Mouse (Mus musculus) adrenal gland, postnatal 14 days (tissue): Measurements from ENCODE around the gene Gm7694. TPM values are rescaled to one million over a fixed set of nuclear protein-coding genes. Genes with fewer than 3 reads are reported as not detected.

Experiments used
- DNase-seq: peaks from one replicate; pipeline ENCODE4 v3.0.0; 2021; ENCODE audit warnings: mixed read lengths
- long read RNA-seq, 2 experiments: library from polyadenylated mRNA; stranded (forward); transcript quantifications; one replicate each; pipeline ENCODE4 v2.0.0; 2021
- total RNA-seq: library from RNA; stranded (reverse); gene quantifications from 2 replicates; pipeline ENCODE4 v1.2.3, GENCODE M21; 2021

Gene Gm7694
- 5.3 and 6.2 TPM in 2 replicates for total RNA-seq
- long read RNA-seq, experiment 1, partial matches to known transcripts: 0 of 2 reads
- long read RNA-seq, experiment 1, other reads (novel, unspliced or antisense): 2 of 2 reads
- long read RNA-seq, experiment 2, partial matches to known transcripts: 0 of 1 reads
- long read RNA-seq, experiment 2, other reads (novel, unspliced or antisense): 1 of 1 reads

DNA sequence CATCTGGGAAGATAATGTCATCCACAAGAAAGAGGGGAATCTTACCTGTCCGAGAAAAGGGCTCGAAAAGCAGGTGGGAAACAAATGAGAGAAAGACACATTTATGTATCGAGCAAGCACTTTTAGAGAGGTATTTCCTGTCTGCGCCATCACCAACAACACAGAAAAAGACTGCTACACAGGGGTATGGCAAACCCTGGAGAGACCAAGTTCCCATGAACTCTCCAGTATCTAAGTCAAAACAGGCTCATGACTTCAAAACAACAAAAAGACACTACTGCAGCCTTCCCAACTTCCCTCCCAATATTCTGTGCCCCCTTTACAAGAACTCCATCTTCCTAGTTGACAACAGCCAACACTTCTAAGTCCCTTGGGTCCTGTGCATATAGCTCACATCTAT lies at the start of gene Gm7694:
TSS of gene Gm7694 (minus strand) at position 101 of the 400 bp plus-strand sequence.
- DNase-seq: no peak

DNA sequence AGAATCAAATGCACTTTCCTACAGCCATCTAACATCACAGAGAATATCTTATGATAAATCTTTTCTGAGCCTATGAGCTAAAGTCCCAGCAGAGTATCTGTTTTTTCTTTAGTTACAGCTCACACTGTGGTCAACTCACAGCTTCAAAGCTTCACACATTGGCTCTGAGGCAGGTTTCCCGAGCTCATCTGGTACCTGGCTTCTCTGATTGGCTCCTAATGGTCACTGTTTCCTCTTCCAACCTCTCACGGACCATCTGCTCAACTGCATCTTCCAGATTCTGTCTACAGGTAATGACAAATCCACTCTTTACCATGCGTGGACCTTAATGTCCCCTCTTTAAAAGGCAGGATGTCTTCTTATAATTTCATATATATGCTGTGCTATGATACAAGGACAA lies 47.2 kb upstream of the Gm7694 start:
- DNase-seq: no peak

DNA sequence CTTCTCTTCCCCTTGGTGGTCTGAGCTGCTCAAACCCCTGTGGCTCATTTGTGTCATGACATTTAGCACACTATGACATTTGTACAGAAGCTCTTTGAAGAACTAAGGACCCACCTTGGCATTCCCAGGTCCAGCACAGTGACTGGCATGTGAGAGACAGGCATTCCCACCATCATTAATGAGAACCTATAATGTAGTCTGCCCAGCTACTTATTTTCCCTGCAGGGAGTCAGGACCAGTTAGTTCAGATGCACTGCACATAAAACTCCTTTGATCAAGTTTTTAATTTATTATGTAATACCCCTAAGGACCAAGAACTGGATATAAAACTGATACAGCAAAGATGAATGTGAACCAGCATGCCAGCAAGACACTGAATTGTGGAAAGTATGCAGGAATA lies 44.9 kb upstream of the Gm7694 start:
- DNase-seq: no peak

DNA sequence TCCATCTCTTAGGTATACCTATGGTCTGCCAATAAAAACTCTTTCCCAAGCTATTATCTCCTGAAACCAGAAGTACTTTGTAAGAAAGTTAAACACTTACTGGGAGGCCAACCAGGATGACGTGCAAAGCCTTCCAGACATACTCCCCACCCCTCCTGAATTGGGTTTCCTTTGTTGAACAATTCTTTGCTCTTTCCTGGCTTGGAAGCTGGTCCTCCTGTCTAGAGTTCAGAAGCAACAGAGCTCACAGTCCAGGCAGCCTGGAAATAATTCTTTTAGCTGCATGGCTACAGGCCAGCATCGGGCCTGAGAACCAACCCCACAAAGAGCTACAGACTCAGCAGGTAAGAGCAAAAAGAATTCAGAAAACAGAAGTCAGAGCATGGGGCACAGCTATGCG lies 40.1 kb upstream of the Gm7694 start:
- DNase-seq: no peak

DNA sequence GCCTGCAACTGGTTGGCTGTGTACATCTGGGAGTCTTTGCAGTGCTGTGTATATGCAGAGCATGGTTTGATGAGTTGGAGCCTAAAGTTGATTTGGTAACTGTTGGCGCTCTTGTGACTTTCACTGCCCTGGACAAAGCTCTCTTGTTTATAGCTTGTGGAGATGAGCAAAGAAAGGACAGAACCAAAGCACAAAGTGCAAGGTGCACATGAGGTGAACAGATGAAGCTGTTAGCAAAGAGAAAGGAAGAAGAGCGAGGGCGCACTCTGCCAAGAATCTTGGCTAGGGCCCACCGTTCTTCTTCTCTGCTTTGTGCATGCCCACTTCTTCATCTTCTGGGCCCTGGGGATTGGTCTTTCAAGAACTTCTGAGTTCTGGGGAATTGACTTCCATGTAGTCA lies 37.8 kb upstream of the Gm7694 start:
- DNase-seq: no peak

DNA sequence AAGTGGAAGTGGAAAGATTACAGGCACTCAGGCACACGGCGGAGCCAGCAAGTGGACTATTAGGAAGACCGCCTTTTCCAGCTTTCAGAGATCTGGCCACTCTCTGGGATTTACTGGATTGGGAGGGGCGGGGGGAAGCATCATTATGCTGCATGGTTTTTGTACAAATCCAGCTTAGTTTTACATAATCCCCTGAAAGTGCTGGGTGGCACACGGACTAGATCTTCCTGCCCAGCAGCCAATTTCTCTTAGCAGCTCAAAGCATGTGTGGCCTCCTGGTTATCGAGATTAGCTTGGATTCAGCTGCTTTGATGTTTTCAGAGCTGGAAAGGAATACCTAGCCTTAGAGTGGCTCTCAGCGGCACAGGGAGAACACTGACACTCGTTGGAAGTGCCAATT lies 36.9 kb upstream of the Gm7694 start:
- no peak for DNase-seq

DNA sequence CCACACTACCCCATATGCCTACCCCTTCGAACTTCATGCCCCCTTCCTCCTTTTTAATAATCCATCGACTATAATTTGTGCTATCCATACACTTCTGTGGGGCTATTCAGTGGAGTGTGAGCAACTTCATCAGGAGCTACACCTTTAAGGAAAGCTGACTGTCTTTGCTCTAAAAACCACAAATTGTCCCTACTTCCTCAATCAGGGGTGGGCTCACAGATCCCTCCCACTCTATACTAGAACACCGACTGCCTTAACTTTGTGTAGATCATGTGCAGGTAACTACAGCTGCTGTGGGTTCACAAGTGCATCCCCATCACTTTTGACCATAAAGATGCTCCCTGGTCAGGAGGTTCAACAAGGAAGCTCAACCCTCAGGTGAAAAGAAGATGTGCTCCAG lies 33.8 kb upstream of the Gm7694 start:
- DNase-seq: no peak

DNA sequence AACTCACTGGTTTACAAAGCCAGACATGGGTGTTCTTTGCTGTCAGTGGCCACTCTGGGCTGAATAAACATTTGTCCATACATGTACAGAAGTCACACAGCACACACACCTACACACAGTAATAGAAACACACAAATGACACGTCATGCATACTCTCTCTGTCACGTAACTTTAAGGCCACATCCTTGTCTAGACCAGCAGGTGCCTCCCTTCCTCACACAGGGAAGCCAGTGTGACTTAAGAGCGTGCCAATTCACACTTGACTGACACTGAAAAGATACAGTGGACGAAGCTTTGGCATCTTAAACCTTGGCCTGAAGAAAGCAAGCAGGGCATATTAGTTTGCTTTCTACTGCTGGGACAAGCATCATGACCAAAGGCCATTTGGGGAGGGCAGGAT lies 26.6 kb upstream of the Gm7694 start:
- DNase-seq: no peak

DNA sequence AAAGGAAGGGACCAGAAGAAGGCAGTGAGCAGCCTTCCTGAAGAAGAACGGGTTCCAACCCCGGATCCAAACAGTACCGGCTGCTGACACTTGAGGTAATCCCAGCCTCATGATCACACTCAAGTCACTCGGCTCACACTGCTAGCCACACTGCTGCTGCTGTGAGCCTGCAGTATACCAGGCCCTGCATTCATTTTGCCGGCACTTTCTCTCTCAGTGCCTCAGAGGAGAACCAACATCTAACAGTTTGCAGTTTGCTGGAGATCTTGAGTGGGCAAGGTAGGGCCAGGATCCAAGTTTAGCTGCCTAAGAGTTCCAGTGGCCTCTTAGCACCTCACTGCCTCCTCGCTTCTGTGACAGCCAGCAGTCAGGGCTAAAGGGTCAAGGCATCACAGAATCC lies 25.8 kb upstream of the Gm7694 start:
- no peak for DNase-seq

DNA sequence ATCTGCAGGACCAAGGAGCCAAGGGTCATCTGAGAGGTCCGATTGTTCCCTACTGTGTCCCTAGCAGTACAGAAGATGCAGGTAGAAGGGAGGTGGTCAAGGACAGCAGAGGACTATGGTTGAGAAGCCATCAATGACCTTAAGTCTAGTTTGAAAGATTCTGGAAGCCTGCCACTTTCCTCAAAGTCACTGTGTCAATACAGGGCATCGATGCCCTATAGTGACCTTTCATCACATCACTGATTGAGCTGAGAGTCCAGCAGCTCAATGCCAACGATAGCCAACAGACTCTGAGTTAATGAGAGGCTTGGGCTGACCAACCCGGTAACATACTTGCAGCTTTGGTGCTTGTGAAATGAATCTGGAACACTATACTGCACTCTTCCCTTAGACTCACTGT lies 19.1 kb upstream of the Gm7694 start:
- no peak for DNase-seq

DNA sequence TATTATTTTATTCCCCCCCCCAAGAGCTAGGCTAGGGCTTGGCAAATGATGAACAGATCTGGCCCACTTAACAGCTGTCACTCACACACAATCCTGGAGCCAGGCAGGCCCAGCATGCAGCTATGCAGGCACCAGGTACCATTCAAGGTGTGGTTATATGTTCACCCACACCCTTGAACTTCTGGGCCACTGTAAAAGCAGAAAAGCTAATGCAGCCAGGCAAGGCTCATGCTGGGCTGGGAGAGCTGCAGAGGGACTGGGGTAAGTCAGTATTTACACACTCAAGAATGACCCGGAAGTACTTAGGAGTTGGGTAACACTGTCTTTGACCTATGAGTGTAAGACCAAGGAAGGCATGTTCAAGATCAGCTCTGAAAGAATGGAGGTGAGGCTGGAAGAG lies 18.2 kb upstream of the Gm7694 start:
- DNase-seq: no peak

DNA sequence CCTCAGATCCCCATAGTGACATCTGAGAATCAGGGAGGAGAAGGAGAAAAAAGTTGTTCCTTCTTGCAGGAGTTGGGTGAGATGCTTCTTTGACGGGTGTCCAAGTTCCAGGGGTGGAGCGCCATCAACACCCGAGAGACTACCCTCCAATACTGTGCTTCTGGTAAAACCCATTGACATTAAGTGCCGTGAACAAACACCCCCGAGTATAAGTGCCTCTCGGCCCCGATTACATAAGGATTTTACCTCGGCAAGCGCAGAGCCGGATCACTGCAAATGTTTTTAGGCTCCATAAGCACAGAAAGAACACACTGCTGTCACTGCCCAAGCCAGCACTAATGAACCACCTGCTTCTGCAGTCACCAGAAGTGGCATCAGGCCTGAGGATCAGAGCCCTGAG lies 16.9 kb upstream of the Gm7694 start:
- DNase-seq: no peak

DNA sequence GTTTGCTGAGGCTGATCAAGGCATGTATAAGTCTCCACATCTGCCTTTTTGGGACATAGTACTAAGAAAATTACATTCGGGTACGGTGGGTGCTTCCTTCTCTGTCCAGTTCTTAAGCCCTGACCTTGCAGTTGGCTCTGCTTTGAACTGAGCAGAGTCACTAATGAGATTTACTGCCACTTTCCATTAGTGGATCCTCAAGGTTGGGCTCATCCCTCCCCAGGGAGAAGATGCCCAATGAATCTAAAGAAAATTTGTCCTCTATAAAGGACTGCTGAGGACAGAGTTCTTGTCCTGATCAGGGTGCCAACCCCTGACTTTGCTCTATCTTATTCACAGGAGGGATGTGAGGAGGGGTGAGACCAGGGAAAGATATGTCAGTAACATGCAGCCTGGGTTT lies 15.9 kb upstream of the Gm7694 start:
- peak; percentile 14 for DNase-seq

DNA sequence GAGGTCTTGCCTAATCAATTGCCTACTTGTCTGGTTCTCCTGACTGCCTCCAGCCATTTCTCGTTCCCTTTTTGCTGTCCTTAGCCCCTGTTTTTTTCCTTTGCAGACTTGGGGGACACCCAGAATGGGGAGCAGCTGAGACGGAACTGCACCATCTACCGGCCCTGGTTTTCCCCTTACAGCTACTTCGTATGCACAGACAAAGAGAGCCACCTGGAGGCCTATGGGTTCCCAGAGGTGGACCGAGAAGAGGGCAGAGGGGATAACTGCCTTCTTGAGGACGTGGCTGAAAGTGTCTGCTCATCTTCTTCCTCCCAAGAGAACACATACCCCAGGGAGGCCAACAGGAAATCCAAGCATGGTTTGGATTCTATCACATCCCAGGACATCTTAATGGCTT lies 5.3 kb upstream of the Gm7694 start:
- DNase-seq: no peak

DNA sequence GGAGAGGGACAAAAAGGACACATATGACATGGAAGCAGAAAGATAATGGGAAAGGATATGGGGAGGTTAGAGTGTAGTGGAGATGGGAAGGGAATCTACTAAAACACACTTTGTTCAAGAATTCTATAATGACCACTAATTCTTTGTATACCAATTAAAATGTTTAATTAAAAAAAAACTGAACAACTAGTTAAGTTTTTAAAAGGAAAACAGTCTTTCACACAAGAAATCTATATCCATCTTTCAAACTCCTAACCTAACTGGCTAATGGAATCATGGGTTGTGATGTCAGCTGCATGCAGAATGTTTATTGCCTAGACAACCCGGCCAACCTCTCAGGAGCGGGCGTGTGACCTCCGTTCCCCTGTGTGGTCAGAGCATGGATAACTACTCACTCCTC lies 2.4 kb upstream of the Gm7694 start, which contains the start of gene Spata46:
TSS of gene Spata46 (plus strand) at position 301 of the 400 bp plus-strand sequence.
- DNase-seq: no peak

DNA sequence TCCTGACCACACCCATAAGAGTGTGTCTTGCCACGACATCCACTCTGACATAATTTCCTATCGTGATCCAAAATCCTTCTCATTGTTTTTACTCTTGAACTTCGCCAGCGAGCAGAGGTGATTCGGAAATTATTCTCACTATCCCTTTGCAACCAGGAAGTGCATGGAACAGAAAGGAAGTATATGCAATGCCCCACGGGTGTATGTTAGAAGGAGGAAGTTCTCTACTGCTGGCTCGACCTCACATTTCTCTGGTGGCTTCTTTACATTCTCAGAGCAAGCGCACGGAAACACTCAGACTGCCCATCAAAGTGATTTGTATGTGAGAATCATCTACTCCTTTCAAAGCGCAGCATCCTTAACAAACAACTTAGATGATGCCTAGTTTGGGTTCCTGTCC lies 1.1 kb downstream of the Gm7694 start:
- DNase-seq: no peak

DNA sequence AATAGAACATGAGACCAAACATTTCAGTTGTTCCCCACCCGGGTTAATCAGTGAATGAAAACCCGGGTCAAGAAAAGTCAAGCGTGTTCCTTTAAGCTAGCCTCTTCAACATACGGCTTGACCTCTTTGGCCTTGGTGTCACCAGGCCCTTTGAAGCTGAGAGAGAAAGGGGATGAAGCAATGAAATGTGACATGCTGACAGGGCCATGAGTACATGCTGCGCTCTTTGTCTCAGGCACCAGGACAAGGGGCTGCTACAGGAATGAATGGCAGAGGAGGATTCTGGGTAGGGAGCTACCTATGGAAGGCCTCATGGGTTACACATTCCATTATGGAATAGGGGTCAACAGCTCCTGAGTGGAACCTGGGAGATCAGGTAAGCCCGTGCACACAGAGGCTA lies 3.0 kb downstream of the Gm7694 start:
- peak; percentile 26 for DNase-seq

DNA sequence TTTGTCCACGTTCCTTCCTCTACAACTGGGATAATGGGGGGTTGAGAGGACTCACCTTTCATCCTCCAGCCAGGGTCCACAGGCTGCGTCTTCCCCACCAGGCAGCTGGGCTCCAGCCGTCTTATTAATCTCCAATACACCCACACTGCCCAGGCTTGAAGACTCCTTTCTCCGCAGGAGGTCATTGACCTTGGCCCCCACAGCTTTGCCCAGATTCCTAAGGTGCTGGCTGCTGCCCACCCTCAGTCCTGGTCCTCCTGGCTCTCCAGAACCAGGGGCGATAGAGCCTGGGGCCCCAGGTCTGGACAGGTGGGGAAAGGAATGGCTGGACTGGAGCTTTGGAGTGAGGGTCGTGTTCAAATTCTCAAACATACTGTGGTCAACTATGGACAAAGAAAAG lies 3.7 kb downstream of the Gm7694 start:
- DNase-seq: no peak

DNA sequence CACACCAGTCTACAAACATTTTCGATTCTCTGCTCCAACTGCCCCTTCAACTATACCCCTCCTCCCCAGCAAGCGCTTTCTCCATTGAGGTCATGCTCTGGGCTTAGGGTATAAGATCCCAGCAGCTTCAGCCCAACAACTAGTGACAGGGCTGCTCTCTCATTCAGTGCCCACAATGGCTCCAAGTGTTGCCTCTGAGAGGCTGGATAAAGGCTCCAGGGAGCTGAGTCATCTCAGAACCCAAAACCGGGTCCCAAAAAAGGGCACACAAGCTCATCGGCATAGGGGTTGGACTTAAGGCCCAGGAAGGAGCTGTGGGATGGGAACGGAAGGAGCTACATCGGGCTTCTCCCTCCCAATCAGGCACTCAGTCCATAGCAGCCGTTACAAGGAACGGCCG lies 4.4 kb downstream of the Gm7694 start:
- no peak for DNase-seq

DNA sequence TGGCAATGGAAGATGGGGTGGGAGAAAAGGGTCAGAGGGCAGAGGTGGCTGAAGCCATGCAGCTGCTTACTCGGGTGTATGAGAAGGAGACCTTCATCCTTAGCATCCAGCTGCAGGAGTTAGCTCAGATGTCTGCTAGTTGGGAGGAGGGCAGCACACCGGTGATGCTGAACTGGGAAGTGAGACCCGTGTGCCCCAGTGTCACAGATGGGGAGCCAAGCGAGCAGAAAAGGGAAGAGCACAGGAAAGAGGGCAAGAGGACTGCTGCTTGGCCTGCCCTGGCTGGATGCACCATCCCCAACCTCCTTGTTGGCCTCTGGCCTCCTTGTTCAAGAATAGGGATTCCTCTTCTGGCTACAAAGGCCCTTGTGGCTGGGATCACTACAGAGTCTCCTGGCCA lies 6.6 kb downstream of the Gm7694 start:
- no peak for DNase-seq

DNA sequence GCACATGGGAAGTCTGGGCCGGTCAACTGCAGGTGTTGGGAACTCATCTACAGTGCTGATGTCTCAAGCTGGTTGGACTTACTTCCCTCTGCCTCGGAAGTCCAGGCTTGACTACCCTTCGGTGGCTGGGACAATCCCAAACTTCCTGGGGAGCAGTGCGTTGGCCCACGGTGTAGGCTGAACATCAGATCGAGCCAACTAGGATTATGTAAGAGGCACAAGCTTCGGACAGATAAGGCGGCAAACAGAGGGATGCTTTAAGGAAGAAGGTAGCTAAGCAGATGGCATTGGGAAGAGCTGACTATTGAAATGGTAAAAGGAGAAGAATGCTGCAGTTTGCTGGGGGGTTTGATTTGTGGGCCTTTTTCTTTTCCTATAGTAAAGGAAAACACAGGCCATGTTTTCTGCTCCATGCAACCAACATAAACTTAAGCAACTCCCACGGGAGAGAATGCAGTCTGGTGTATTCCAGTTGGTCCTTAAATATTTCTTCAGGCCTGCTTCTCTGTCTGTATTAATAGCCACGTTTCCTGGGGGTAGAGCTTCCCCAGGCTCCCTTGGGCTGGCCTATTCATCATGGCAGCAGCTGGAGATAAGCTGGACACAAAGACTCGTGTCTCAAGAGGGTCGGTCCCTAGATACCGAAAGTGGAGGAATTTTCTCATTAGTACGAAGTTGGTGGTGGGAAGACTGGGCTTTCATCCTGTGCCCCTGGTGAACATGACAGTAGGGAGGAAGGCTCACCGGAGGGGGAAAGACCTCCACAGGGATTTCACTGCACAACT lies 11.2 kb downstream of the Gm7694 start:
- no peak for DNase-seq

DNA sequence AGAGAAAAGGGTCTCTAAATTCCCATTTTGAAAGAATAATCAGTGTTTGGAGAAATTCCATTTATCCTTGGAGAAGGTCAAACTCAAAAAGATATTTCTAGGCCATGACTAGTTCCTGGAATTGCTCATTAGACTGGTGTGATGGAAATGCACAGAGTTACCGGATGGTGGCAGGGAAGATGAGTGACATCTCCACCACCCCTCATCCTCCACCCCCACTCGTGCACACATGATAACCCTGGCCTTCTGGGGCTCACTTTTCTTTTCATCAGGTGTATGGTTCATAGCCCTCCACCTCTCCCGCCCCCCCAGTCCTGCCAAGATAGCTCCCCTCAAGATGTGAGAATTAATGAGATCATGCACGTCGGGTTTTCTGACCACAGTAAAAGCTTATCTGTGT lies 12.9 kb downstream of the Gm7694 start:
- DNase-seq: no peak

DNA sequence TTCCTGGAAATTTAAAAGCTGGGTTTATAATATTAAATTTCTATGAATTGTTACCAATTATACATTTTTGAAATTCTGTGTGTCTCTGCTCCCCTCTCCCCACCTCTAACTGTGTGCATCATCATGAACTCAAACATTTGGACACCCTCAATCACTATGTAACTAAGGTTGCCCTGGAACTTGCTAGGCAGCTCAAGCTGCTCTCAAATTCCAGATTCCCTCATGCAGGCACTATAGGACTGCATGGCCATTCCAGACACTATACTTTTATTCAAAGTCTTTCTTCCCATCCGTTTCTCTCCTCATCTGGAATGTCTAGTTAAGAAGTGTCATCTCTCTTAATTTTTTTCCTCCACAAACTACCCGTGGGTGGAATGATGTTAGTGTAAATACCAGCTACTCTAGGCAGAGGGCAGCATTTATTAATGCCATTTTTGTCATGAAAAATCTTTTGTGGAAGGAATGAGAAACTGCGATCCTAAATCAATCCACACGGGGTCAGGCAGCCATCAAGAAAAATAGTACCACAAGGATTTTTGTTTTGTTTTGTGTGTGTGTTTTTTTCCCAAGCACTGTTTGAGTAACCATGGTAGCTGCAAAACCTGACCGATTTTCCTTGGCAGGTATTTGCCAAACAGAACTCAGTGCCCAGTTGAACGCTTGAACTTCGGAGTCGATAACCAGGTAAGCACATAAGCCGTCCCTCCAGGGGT lies 13.7 kb downstream of the Gm7694 start:
- peak; percentile 51 for DNase-seq
